Comparison of ENCODE assay signal across 7 mouse cellular contexts in the genomic region with DNA sequence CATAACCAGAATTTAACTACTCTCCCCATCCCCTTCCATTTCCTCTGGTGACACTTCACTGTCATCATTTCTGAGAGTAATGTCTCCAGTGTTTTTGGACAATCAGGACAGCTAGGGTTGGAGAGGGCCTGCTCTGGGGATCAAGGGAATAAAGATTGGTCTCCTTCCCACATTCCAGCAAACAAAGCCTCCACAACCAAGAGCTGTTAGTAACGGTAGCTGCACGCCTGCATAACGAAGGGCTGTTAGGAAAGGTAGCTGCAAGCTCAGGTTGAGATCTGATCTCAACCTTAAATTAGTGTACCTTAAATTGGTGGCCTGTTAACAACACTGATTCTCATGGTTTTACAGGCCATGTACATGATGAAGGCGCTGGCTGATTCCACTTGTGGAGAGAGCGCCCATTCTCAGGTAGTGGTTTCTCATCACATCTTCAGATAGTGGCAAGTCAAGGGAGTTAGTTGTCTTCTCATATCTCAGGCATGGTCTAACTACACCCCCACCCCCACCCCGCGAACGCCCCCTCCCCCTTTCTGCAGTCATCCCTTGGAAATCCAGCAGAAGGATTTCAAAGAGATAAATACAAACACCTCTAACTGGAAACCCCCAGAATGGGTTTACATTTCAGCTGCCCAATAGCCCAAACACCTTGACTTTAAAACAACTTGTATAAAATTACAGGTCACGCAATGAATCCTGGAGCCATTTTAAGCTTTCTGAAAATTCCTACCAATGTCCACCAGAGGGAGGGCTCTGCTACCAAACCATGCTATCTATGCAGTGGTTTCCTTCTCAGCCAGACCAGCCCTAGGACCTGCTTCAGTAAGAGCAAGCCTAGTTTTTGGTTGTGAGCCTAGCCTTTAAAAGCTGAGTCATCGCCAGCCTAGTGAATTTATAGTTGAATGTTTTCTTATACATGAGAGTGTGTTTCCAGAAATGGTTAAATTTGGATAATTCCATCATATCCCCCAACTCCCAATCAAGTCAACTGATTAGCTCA. TPM values are rescaled to one million over a fixed set of nuclear protein-coding genes. Genes with fewer than 3 reads are reported as not detected.
DNase-seq lines count a peak whose midpoint lies in the region; ATAC-seq lines count a peak whose summit lies in the region.

No protein-coding gene starts in this region.

- H3K27me3 ChIP-seq in neural tube, embryonic 11.5 days (ENCODE audit: control insufficient read depth, insufficient read depth, low read length): no peaks in the 10 kb centered on the region
- H3K27me3 ChIP-seq in embryonic facial prominence, embryonic 12.5 days: no peaks in the 10 kb centered on the region
- no peaks in the 10 kb centered on the region for H3K27me3 ChIP-seq in kidney, embryonic 15.5 days
- no peaks in the 10 kb centered on the region for H3K27me3 ChIP-seq in stomach, embryonic 14.5 days (ENCODE audit: control insufficient read depth, insufficient read depth, low read length)

- no peak overlapping the region for H3K4me2 ChIP-seq in neural tube, embryonic 11.5 days (ENCODE audit: low read depth)
- no peak overlapping the region for H3K4me2 ChIP-seq in embryonic facial prominence, embryonic 12.5 days (replicated peaks)
- no peak overlapping the region for H3K4me2 ChIP-seq in kidney, embryonic 15.5 days
- H3K4me2 ChIP-seq in stomach, embryonic 14.5 days (replicated peaks; ENCODE audit: low read depth, low read length): no peak overlapping the region

- H3K27ac ChIP-seq in neural tube, embryonic 11.5 days (ENCODE audit: low read depth, low read length): no peak overlapping the region
- no peak overlapping the region for H3K27ac ChIP-seq in embryonic facial prominence, embryonic 12.5 days
- no peak overlapping the region for H3K27ac ChIP-seq in kidney, embryonic 15.5 days
- no peak overlapping the region for H3K27ac ChIP-seq in stomach, embryonic 14.5 days (ENCODE audit: low read length)

- WGBS in neural tube, embryonic 11.5 days: 79% methylated on average over 10 of the region's 10 CpGs
- 82% methylated on average over 10 of the region's 10 CpGs for WGBS in embryonic facial prominence, embryonic 12.5 days
- WGBS in kidney, embryonic 15.5 days: 71% methylated on average over 10 of the region's 10 CpGs
- 77% methylated on average over 10 of the region's 10 CpGs for WGBS in stomach, embryonic 14.5 days

- no peaks in the 10 kb centered on the region for H3K36me3 ChIP-seq in neural tube, embryonic 11.5 days (ENCODE audit: control insufficient read depth, insufficient read depth, low read length)
- peaks cover 17% of the 10 kb centered on the region; the same call in 1 of the 2 replicates for H3K36me3 ChIP-seq in embryonic facial prominence, embryonic 12.5 days
- peaks cover 18% of the 10 kb centered on the region for H3K36me3 ChIP-seq in kidney, embryonic 15.5 days
- peaks cover 12% of the 10 kb centered on the region for H3K36me3 ChIP-seq in stomach, embryonic 14.5 days (ENCODE audit: control insufficient read depth, insufficient read depth, low read length)

- H3K4me1 ChIP-seq in neural tube, embryonic 11.5 days (ENCODE audit: control insufficient read depth, insufficient read depth, low read length): no peaks in the 10 kb centered on the region
- H3K4me1 ChIP-seq in embryonic facial prominence, embryonic 12.5 days: no peaks in the 10 kb centered on the region
- peaks cover 5% of the 10 kb centered on the region; the same call in 1 of the 2 replicates for H3K4me1 ChIP-seq in kidney, embryonic 15.5 days
- H3K4me1 ChIP-seq in stomach, embryonic 14.5 days (ENCODE audit: control insufficient read depth, insufficient read depth, low read length): no peaks in the 10 kb centered on the region

- no peak overlapping the region for H3K9ac ChIP-seq in neural tube, embryonic 11.5 days (ENCODE audit: low read length)
- no peak overlapping the region for H3K9ac ChIP-seq in embryonic facial prominence, embryonic 12.5 days
- no peak overlapping the region for H3K9ac ChIP-seq in kidney, embryonic 15.5 days
- no peak overlapping the region for H3K9ac ChIP-seq in stomach, embryonic 14.5 days (replicated peaks; ENCODE audit: low read depth, low read length)

- peak; percentile 61; the same call in 1 of the 2 replicates for ATAC-seq in neural tube, embryonic 11.5 days (ENCODE audit: insufficient read depth, low FRiP score, low TSS enrichment)
- peak; percentile 47; the same call in 1 of the 2 replicates for ATAC-seq in embryonic facial prominence, embryonic 12.5 days (ENCODE audit: insufficient number of reproducible peaks, insufficient read depth, low FRiP score, low TSS enrichment)
- peak; percentile 75; the same call in 1 of the 2 replicates for ATAC-seq in kidney, embryonic 15.5 days (replicated peaks; ENCODE audit: low FRiP score)
- ATAC-seq in stomach, embryonic 14.5 days (ENCODE audit: insufficient number of reproducible peaks, insufficient read depth, low FRiP score, low read depth): 0 out of 2 replicates have a peak, but pooled peaks have one; percentile 69

- H3K4me3 ChIP-seq in neural tube, embryonic 11.5 days (ENCODE audit: low read depth, low read length): no peak overlapping the region
- no peak overlapping the region for H3K4me3 ChIP-seq in embryonic facial prominence, embryonic 12.5 days
- no peak overlapping the region for H3K4me3 ChIP-seq in kidney, embryonic 15.5 days (replicated peaks)
- no peak overlapping the region for H3K4me3 ChIP-seq in stomach, embryonic 14.5 days (ENCODE audit: low read depth, low read length)

- no peak for DNase-seq in neural tube, embryonic 11.5 days (ENCODE audit: low spot score)
- no peak for DNase-seq in neural tube, embryonic 10.5 days (ENCODE audit: extremely low spot score, low spot score)
- peak; percentile 33 for DNase-seq in T-cell, adult 2 months (ENCODE audit: low spot score)
- DNase-seq in lung, postnatal 14 days: peak; percentile 13

- H3K9me3 ChIP-seq in neural tube, embryonic 11.5 days (ENCODE audit: control insufficient read depth, low read length): no peaks in the 10 kb centered on the region
- no peaks in the 10 kb centered on the region for H3K9me3 ChIP-seq in embryonic facial prominence, embryonic 12.5 days
- H3K9me3 ChIP-seq in kidney, embryonic 15.5 days (replicated peaks): no peaks in the 10 kb centered on the region
- H3K9me3 ChIP-seq in stomach, embryonic 14.5 days (ENCODE audit: control insufficient read depth, low read depth, low read length): no peaks in the 10 kb centered on the region

RNA-seq across cellular contexts. Expression of a gene that starts 21.3 kb away (rescaled TPM):
- 28.4 and 29.8 TPM in 2 replicates for polyA plus RNA-seq in neural tube, embryonic 11.5 days (2014; fragmentation: Nextera tagmentation; extraction: Ambion mirVana)
- polyA plus RNA-seq in embryonic facial prominence, embryonic 12.5 days (2016; fragmentation: Nextera tagmentation; extraction: Ambion mirVana): 29.8 and 29.9 TPM in 2 replicates
- polyA plus RNA-seq in kidney, embryonic 15.5 days (2015; fragmentation: Nextera tagmentation; extraction: Ambion mirVana): 23.7 and 25.4 TPM in 2 replicates
- polyA plus RNA-seq in stomach, embryonic 14.5 days (2014; fragmentation: Nextera tagmentation; extraction: Ambion mirVana): 30.4 and 31.2 TPM in 2 replicates

RNA-seq across cellular contexts. Expression of a gene that starts 21.9 kb away (rescaled TPM):
- 57.2 and 60.2 TPM in 2 replicates for polyA plus RNA-seq in neural tube, embryonic 11.5 days (2014; fragmentation: Nextera tagmentation; extraction: Ambion mirVana)
- 63.1 and 70.2 TPM in 2 replicates for polyA plus RNA-seq in embryonic facial prominence, embryonic 12.5 days (2016; fragmentation: Nextera tagmentation; extraction: Ambion mirVana)
- 56.1 and 62.0 TPM in 2 replicates for polyA plus RNA-seq in kidney, embryonic 15.5 days (2015; fragmentation: Nextera tagmentation; extraction: Ambion mirVana)
- 63.5 and 64.7 TPM in 2 replicates for polyA plus RNA-seq in stomach, embryonic 14.5 days (2014; fragmentation: Nextera tagmentation; extraction: Ambion mirVana)

Comparison
In these comparisons a context has a peak if more than half of its experiments do, and no peak if none do; other contexts are left out.
1. DNase-seq: peak in T-cell, adult 2 months (single experiment) and lung, postnatal 14 days (single experiment); none in neural tube, embryonic 11.5 days (single experiment) and neural tube, embryonic 10.5 days (single experiment).
2. Peak in every context shown above with its lines, with median percentiles within 50 percentile points of each other: ATAC-seq.